Mouse (Mus musculus) c-Kit-positive CD71-positive TER-119-negative erythroid progenitor cells, embryonic 14.5 days (primary cell): ENCODE measurements around the gene Mfn2.
A peak's percentile ranks its signal among the peaks of the same experiment; 100 is the strongest.

Experiments
- DNase-seq: peaks from one replicate; pipeline ENCODE4 v3.0.0-alpha.2; 2013; ENCODE audit warnings: low read depth

Gene Mfn2

DNA sequence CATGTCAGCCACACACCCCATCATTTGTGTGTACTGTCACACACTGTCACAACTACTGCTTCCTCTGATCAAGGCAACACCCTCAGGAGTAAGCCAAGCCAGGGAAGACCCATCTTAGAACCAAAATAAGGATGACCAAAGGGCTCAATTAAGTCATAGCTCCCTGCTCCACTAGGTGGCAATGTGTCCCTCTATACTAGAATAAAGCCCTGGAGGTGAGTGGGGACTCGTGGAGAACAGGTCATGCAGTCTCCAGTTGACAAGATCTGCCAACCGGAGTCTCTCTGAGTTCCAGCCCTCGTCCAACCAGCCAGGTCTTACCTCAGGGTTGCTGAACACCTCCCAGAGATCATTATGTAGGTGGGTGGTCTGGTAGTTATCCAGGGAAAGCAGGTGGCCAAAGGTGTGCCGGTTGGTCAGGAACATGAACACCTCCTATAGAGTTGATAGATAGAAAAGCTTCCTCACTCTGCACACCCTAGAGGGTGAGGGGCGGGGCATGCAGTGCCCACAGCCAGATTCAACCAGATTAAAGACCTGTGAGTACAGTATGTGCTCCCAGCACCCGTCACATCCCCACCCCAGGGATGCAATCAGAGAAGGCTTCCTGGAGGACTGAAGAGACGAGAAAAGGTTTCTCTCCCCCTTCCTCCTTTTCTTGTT lies 14.1 kb upstream of the Mfn2 start:
- DNase-seq, result peak; percentile 46

- DNase-seq, result no peak
Measured at GRCm38 (mm10) chr4:147909486-147909885, 5.0 kb upstream of the Mfn2 start.

DNA sequence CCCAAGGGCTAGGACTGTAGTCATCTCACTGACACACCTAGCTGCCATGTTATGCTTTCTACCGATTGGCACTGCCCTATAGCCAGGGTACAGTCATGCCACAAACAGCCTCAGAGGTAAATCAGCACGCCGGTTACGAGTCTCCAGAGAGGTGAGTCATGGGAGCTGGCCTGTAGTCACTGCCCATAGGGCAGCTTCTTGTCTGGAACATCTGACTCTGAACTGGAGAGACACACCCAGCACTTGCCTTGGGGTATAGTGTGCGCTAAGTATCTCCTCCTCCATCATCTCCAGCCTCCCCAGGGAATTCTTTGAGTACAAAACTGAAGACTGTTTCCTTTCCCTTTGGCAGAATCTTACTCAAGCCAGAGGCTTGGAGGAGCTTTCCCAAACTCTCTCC lies 1.7 kb upstream of the Mfn2 start:
- DNase-seq, result no peak

GRCm38 (mm10) chr4:147905090-147905659 lies 671 bp upstream of the Mfn2 start:
- DNase-seq, result no peak

GRCm38 (mm10) chr4:147903601-147904000 lies 903 bp downstream of the Mfn2 start:
- no peak for DNase-seq

GRCm38 (mm10) chr4:147902906-147903500 lies 1.5 kb downstream of the Mfn2 start:
- no peak for DNase-seq

DNA sequence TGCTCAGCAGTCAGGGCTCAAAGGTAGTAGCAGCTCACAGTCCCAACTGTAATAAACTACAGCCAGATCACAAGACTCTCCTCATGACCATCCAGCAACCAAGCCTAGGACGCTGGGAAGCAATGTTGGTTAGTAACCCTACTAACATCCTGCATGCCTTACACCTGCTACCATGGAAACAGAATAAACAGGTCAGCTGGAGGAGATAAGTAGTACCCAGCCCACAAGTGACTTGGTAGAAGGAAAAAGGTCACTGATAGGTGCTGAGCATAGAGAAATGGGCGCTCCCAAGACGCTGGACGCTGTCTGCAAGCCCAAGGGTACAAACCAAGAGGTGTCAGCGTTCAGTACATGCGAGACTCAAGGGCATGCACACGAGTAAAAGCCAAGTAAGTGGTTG lies 4.1 kb downstream of the Mfn2 start:
- no peak for DNase-seq

DNA sequence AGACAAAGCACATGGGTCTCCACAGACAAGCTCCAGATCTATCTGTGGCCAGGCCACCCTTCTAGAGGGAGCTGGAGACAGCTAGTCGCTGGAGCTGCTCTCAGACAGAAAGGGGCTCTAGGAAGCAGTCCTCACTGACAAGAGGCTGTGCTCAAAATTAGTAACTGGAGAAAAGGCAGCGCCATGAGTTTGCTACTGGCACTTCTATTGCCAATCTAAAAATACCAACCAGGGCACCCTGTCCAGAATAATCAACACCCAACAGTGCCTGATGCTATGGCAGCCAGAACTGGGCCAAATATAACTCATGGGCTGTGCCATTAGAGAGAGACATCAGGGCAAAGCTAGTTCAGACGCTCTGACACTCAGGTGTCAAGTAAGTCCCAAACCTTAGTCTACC lies 7.2 kb downstream of the Mfn2 start:
- no peak for DNase-seq

DNA sequence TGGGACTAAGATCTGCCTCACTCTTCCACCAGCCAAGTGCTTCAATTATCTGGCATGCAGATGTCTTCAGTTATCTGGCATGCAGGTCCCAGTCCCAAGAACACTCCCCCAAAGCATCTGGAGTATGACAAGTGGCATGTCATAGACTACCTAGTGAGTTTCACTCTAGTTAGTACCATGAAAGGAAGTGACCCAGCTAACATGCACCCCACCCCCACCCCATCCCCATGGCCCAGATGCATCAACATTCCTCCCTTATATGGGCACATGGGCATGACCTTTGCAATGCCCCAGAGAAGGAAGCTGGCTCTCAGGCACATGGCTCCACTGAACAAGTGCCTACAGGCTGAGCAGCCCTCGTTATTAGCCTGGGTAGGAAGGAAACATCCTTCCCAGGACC lies 8.1 kb downstream of the Mfn2 start:
- DNase-seq, result no peak

DNA sequence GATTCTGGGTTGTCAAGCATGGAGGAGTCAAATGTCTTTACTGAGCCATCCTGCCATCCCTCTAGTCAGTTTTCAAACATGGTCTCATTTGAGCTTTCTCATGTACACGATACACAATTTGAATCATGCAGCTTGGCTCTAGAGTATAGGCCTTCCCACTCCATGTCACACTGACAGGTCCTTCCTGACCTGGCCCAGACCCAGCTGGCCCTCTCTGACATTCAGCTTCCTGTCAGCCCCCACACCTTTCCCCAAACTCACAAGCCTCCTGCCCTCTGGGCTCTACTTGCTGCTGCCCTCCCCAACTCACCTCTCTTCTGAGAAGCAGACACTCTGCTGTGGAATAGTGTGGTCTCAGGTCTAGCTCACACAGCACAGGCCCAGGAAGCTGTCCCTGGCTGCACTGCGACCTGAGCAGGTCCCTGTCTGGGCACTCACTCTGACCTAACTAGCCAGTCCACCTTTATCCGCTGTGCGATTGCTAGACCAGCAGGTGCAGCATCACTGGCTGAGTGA lies 8.6 kb downstream of the Mfn2 start:
- DNase-seq, result no peak

DNA sequence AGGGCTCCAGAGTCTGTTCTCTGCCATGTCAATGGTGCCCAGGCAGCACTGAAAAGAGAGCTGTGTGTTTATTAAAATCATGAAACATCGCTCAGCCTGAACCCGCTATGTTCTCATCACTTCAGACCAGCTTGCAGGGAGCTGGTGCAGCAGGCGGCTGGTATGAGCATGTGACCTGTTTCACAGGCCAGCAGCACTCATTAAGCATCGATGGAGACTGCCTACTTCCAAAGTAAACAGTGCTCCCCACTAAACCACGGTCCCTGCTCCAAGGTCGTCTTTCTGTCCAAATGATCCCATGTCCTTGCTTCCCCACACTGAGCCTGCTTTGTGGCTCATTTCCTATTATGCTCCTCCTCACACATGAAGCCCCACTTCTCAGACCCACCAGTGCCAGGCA lies 14.2 kb downstream of the Mfn2 start:
- DNase-seq, result no peak

DNA sequence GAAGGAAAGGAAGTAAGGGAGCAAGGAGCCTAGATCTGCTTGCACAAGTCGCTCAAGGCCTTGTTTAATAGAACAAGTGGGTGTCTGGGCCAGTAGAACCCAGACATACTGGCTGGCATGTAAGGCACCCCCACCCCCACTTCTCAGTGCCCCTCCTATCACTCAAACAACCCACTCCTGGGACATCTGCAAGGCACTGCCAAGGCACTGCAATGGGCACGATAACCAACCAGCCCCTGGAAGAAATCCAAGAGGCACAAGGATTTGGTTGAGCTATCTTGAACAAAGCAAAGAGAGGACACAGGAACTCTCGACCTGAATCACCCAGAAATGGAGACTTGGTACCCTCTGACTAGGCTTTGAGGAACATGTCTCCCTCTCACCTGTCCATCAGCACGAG lies 16.3 kb downstream of the Mfn2 start:
- no peak for DNase-seq

- no peak for DNase-seq
Measured at GRCm38 (mm10) chr4:147887277-147887676, 17.2 kb downstream of the Mfn2 start.

DNA sequence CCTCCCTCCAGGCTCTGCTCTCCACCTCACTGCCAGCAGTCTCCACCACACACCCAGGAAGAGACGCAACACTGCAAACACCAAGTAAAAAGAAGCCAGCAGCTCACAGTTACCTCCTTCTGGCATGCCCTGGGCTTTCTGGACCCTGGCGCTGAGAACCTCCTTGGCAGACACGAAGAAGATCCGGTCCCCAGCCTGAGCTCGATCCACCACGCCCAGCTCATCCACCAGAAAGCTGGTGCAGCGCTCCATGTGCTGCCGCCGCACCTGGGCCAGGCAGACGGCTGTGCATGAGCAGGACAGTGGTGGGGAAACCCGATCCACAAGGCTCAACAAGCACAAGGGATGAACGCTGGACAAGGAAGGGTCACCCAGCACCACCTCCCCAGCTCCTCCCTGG lies 18.3 kb downstream of the Mfn2 start:
- no peak for DNase-seq

GRCm38 (mm10) chr4:147884138-147884537 lies 20.4 kb downstream of the Mfn2 start:
- DNase-seq, result no peak

DNA sequence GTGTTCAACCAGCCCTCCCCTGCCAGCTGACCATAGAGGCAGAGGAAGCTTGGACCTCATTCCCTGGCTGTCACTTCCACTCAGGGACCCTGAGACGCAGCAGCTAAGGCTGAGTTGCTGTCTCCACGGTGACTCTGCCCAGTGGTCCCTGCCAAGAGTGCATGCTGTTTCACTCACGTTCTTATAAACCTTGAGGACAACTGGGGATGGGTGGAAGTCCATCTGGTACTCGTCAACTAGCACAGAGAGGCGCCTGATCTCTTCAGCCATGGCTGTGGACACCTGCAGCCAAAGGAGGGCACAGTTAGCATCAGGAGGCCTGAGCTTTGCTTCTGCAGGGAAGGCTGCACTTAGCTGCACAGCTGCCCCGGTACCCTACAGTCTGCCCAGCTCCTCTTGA lies 21.5 kb downstream of the Mfn2 start:
- DNase-seq, result no peak

GRCm38 (mm10) chr4:147881792-147882191 lies 22.7 kb downstream of the Mfn2 start:
- no peak for DNase-seq

- no peak for DNase-seq
Measured at GRCm38 (mm10) chr4:147879865-147880264, 24.6 kb downstream of the Mfn2 start.

GRCm38 (mm10) chr4:147879456-147879855 lies 25.0 kb downstream of the Mfn2 start:
- DNase-seq, result no peak

DNA sequence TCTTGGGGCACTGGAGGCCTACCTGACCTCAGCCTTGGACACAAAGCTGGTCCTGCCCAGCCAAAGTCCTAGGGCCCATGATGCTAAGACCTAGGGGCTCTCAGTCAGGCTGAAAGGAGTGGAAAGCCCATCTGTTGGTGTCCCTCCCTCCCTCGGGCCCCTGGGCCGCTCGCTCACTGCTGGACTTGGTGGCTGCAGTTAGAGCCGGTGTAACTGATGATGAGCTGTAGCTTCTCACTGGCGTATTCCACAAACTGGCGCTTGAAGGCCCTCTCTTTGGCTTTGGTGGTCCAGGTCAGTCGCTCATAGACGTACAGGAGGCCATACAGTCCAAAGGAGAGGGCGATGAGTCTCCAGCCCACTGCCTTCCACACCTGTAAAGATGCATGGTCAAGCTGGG lies 26.0 kb downstream of the Mfn2 start:
- DNase-seq, result no peak

GRCm38 (mm10) chr4:147875852-147876575 lies 28.5 kb downstream of the Mfn2 start:
- DNase-seq, result no peak

DNA sequence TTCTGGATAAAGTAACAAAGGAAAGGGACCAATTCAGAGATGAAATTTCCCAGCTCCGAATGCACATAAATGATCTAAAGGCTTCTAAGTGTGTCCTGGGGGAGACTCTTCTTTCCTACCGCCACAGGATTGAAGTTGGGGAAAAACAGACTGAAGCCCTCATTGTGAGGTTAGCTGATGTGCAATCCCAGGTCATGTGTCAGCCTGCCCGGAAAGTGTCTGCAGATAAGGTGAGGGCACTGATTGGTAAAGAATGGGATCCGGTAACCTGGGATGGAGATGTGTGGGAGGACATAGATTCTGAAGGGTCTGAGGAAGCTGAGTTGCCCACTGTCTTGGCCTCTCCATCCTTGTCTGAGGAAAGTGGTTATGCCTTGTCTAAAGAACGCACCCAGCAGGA lies 35.3 kb downstream of the Mfn2 start:
- DNase-seq, result no peak

DNA sequence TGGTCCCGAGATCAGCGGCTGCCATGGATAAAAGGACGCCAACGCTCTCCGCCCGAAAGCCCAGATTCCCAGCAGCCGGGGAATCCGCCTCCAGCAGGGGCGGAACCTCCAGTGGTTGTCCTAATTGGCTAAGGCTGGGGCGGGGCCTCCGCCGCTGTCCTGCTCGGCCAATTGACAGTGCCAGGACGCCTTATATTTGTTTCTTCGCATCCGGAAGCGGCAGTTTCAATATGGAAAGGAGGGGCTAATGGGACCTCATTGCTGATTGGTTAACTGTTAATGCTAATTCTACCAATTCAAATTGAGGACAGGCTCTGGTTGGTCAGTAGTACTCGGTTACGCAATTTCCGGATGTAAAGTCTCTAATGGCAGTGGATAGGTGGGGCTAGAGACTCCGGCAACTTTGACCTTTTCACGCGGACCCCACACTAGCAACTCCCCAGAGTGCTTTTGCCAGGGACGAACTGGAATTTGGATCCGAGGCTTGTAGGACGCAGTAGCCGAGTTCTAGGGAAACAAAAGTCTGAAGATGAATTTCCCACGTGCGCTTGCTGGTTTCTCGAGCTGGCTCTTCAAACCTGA lies 36.0 kb downstream of the Mfn2 start, which contains the start of the genes Miip and Fv1:
Gene Miip (minus strand): TSS at position 367 of the 582 bp plus-strand sequence.
Gene Fv1 (plus strand): TSS at position 530 of the 582 bp plus-strand sequence.
- peak; percentile 96 for DNase-seq
